Mouse (Mus musculus) kidney, postnatal 25 days (tissue): ENCODE results near the gene Slc13a2.

Experiments used
- DNase-seq, 2 experiments: peaks; one replicate each; pipeline ENCODE4 v3.0.0; 2021; ENCODE audit warnings: mixed read lengths in 2 of 2

The Slc13a2 gene

DNA sequence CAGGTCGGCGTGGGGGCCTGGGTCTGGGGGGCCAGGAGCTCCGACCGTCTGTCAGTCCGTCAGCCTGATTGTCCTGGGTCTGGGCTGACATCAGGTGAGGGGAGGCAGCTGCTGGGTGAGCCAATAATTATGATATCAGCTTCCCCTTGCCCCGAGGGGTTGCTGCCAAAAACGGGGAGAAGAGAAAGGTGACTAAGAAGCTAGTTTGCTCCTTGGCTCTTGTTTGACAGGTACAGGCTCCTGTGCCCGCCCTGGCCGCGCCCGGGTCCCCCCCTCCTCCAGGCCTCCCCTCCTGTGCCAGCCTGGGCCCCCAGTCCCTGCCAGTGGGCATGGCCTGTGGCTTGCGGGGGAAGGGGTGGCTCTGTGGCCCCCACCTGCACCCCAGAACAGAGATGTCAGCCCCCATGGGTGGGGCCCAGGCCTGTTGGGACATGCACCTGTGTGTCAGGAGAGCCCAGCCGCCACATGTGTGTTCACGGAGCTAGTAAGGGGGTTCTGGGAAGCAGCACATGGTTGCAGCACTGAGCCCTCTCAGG, 35.4 kb downstream of the Slc13a2 start, which contains the start of gene Foxn1:
Gene Foxn1 (minus strand): TSS at position 51 of the 536 bp plus-strand sequence.
- no peak for DNase-seq

DNA sequence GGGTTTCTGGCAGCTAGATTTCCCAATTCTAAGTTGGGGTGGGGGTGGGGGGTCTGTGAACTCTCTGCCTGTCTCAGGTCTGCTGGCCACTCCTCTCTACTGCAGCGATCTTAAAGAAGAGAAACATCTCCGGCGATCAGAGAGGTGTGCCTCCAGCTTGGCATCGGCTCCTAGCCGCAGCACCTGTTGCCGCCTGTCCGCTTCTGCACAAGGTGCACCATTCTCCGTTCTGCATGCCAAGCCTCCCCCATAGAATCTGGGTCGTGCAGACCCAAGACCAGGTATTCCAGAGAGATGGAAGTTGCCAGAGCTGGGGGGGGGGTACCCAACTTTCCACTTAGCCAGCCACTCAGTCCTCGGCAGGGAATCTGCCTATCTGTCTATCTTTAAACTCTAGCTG, 36.2 kb downstream of the Slc13a2 start:
- no peak for DNase-seq

DNA sequence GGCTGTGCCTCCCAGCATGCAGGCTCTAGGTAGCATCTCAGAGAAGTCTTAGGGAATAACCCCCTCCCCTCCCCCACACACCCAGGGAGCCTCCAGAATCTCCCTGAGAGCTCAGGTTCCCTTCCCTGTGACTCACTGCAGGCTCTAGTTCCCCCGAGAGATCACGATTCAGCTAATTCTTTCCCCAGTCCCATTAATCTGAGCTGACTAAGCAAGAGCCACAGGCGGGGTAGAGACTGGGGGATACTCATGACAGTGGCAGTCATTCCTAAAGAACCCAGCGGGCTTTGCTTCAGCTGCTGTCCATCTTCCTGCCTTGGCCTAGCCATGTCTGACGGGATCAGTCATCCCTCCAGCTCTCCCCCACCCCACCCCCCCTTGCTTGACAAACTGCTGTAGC, 39.3 kb downstream of the Slc13a2 start:
- no peak for DNase-seq

DNA sequence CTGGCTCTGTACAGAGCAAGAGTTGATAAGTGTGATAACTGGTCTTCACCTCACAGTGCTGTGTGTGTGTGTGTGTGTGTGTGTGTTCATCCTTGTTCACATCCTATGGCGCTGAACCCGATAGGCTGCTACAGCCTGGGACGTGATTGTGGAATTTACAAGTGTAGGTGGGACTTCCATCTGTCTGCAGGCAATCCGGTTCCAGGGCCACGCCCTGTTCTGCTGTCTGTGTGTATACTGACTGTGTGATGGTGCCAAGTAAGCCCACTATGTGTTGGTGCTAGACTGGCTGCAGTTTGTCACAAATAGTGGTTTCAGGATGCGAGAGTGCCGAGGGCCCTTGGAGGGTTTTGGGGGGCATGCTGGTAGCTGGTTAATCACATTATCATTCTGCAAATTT, 39.7 kb downstream of the Slc13a2 start:
- DNase-seq, result no peak

DNA sequence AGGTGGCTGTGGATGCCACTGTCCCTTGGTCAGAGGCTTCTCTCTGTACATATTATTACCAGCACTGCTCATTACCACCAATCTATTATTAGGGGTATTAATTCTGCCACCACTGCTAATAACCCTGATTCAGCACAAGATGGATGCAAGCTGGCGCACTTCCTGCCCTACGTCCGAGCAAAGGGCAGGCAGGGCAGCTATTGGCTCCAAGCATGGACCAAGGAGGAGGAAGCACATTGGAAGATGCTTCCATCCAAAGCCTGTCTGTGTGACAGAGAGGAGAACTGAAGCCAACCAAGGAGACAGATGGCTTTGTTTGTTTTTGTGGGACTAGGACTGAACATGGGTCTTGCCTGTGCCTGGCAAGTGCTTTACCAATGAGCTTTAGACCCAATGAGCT, 41.0 kb downstream of the Slc13a2 start:
- DNase-seq, result no peak

DNA sequence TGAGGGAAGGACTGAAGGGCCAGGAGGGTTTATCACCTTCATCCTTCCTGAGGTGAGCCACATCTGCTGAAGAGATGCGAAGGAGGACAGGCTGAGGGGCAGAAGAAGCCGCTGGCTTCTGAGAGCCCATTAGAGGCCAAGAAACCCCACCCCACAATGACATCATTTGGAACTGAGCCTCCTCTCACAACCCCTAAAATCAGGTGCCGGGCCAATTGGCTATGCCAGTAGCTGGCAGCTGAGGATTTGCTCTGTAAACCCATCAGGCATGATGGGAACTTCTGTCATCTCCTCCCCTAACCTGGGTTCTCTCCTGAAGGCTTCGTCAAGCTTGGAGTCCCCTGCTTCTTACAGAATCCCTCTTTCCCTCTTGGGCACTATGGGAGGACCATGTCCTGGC, 41.7 kb downstream of the Slc13a2 start:
- no peak for DNase-seq

DNA sequence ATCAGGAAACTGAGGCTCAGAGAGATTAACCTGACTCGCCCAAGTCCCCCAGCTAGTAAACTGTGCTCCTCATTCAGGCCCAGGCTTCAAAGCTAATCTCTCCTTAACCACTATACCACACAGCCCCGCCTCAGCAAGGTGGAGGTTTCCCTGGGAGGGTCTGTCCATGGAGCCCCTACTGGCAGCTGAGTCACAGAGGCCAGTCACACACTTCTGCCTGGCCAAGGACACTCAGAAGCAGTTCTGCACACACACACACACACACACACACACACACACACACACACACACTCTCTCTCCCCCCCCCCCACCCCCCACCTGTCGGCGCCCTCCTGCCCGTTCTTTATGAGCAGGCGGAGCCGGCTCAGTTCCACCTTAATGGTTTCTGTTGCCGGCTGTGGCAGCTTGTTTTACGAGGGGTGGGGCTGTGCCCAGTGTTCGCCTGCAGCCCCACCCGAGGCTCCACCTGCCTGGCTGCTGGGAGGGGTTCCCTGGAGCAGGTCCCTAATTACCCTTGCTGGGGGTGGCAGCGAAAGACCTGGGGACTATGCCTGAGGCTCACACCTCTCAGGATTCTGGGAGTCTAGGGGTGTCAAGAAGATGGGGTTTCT, 44.4 kb downstream of the Slc13a2 start:
- peak in 1 of 2 experiments; percentile 76 for DNase-seq

DNA sequence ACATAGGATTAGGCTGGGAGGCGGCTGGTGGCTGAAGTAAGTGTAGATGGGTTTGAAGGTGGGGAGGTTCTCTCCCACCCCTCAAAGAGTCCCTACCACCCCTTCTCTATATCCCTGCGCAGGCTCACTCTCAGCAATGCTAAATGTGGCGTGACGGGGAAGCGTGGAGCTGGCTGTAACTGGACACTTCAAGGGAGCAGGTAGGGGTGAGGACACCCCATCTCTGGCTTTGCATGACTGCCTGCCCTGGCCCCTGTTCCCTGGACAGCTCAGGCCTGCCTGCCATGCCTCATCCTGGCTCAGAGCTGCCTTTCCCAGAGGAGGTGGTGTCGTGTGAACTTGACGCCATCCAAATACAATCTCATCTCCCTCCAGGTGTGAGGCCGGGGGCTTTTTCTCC, 47.9 kb downstream of the Slc13a2 start:
- peak in 1 of 2 experiments; percentile 62 for DNase-seq

DNA sequence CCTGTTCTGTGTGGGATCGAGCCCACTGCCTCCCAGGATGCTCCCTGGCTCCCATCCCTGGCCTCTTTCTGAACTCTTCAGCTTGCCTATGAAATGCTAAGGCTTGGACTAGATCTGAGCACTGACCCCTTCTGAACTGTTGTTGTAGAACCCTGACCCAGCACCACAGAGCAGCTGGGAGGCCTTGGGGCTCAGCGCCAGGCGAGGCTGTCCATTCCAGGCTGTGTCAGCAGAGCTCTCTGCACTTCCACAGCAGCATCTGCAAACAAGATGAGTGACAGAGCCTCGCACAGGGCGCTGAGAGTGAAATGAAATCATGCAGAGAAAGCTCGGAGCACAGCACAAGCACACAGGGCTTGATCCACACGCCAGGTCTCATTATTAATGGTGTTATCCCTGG, 49.4 kb downstream of the Slc13a2 start:
- peak; percentile 59 to 78 for DNase-seq

DNA sequence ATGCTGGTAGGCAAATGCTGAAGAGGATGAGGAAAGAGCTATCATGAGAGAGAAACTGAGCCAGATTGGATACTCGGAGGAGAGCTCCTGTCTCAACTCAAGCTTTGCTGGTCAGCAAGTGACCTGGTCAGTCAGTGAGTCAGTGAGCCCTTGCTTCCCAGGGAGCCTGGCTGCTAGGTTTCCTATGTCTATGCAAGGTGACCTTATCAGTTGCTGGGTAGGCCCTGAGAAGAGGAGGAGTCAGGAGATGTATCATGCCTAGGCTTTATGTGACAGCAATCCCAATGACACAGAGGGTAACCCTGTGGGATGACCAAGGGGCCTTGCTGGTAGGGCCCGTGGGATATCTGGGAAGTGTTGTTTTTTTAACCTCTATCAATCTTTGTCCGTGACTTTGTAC, 49.9 kb downstream of the Slc13a2 start:
- no peak for DNase-seq

DNA sequence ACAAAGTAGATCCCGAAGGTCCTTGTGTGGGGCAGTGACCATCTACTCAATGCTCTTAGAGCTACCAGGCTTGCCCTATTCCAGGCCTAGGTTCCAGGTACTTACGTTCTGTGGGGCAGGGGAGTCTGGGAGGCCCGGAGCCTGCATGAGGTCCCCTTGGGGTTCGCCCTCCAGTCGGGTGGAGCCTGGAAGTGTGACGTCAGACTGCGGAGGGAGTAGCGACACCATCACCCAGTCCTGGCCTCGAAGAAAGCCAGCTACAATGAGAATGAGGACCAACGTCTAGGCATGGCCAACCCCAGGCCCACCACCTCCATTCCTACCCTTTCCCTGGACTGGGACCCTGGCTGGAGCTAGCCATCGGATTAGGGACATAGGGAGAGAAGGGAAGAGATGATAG, 50.3 kb downstream of the Slc13a2 start:
- DNase-seq, result no peak

DNA sequence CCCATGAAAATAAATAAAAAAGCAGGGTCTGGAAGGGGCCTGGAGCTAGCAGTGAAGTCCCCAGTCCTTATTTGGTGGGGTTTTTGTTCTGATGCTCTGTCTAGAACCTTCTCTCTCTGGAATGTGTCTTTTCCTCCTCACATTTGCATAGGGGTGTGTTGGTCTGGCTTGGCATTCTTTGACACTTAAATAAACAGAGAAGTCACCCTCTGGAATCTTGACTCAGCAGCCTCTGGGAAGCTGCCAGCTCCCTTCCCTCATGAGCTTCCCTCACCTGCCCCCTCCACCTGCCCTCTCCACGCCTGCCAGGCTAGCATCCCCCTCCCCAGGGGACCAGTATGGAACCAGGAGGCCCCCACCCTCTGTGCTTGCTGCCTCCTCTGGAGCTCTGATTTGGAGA, 51.6 kb downstream of the Slc13a2 start:
- peak in 1 of 2 experiments; percentile 50 for DNase-seq

DNA sequence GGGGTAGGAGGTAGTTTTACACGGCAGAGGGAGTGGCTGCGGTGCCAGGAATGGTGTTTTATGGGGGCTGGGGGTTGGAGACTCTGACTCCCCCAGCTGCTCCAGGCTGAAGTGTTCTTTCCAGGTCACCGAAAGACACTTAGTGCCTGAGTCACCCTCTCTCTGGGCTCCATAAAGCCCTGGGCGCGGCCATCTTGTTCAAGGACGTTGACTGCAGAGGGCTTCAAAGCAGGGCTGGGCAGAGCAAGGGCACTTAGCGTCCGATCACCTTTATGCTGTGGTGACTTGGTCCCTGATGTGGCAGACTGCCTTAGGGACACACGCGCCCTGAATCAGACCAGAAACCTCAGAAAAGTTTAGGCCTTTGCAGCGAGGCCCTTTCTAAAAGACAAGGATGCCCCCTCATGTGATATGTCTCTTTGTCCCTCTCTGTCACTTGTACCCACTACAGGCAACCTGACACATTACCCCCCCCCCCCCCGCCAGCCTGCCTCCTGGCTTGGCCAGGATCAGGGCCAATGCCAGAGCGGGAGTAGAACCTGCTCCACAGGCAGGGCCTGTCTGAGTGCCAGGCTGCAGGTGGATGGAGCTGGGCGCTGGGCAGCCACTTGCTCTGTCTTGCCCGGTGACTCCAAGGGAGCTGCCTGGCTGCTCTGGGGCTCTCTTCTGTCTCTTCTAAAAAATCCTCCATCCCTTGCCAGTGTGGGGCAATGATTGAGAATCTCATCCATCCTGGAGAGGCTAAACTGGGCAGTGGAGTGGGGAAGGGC, 54.4 kb downstream of the Slc13a2 start:
- DNase-seq, result no peak

DNA sequence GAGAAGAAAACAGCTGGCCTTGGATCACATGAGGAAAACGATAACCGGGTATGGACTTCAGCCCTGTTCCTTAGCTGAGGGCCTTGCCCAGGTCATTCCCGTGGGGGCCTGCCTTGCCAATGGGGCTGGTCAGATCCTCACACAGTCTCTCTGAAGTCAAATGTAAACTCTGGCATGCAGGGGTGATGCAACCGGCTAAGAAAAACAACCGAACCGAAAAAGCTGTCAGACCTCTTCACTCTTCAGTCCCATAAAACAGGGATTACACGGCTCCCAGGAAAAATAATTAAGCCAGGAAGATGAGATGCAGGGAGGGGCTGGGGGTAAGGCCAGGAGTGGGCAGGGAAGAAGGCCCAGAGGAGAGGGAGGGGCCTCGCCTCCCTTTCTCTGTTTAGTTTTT, 57.9 kb downstream of the Slc13a2 start:
- DNase-seq, result peak; percentile 37 to 80

DNA sequence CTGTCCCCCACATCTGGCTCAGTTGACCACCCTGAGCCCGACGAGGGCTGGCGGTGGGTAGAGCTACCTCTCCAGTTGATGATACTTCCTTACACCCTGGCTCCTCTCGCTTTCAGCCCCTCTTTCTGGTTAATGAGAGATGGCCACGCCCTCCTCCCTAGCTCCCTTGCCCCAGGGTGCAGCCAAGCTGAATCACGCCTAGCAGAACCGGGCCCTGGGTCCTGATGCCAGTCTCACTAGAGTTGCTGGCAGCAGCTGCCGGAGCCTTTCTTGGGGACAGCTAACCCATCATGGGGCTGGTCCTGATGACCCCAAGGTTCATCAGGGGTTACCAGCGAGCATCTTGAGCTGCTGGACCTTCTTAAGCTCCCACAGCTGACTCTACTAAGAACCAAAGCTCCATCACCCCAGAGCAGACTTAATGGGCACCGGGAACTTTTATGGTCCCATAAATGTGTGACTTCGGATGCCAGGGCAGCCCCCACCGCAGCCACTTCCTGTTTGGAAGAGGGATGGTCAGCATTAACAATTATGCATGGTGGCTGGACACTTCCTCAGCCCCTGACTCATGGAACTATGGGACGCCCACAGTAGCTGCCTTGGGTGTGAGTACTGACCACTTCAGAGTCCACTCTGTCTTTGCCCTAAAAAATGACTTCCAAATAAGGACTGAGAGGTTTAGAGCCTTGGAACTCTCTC, 58.6 kb downstream of the Slc13a2 start:
- DNase-seq, result peak; percentile 58 to 79

DNA sequence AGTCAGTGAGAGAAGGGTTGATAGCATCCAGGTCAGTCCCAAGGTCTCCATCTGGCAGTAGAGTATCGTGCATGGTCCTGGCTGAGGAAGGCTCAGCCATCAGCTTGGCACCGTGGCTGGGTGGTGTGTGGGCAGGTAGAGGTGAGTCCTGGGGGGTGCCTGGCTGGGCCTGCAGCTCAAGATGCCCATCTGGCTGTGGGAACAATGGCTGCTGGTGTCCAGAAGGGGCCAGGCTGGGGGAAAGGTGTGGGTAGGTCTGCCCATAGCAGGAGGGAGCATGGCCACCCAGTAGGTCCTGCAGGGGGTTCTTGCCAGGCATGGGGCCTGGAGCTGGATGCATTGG, 61.3 kb downstream of the Slc13a2 start:
- DNase-seq, result no peak

DNA sequence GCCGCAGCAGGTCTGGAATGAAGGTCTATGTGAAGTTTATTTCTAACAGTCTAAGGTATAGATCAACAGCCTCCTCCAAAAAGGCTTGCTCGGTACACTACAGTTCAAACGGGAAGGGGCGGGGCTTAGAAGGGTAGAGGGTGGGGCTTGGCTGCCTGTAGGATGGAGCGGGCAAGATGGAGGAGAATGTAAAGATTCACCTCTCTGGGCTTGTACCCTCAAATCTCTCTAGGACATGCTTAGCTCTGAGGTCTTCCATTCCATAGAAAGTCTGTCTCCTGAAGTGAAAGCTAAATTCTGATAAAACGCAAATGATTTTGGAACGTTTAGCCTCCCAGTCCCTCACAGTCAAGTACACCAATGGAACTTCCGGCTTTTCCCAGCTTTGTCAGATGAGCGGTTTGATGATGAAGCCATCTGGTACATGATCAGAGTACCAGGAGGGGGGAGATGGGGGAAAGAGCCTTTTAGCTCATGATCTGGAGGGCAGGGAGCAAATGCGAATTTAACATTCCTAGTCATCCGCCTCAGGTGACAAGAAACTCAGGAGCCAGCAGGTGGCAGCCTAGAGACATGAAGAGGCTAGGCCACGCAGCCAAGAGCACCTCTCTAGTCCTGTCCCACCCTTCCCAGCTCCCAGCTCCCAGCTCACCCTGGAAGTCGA, 61.8 kb downstream of the Slc13a2 start:
- DNase-seq, result peak; percentile 87 to 93

DNA sequence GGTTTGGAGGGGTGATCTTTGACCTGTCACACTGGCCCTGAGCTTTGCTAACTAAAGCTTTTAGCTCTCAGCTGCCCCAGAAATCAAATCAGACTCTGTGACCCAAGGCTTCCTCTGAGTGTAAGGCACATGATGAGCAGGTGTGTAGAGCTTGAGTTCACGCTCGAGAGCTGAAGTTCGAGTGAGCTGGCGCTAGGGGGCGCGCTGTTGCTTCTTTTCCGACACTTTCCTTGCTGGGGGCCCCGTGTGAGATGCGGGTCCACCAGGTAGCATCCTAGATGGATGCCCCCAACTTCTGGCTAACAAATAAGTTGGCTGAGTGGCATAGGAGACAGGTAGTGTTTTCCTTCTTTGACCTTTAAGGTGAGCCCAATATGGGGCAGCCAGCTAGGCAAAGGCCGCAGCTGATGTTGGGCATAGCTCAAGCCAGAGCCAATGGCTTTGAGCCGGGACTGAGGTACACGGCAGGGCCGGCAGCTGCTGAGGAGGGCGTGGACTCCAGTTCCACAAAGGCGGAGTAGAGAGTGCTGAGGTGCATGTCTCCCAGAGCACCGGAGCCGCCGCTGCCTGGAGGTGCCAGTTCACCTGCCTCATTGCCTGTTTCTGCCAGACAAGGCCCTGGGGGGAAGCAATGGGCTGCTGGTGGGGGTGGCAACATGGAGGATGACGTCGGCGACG, 63.5 kb downstream of the Slc13a2 start:
- DNase-seq, result peak in 1 of 2 experiments; percentile 59

DNA sequence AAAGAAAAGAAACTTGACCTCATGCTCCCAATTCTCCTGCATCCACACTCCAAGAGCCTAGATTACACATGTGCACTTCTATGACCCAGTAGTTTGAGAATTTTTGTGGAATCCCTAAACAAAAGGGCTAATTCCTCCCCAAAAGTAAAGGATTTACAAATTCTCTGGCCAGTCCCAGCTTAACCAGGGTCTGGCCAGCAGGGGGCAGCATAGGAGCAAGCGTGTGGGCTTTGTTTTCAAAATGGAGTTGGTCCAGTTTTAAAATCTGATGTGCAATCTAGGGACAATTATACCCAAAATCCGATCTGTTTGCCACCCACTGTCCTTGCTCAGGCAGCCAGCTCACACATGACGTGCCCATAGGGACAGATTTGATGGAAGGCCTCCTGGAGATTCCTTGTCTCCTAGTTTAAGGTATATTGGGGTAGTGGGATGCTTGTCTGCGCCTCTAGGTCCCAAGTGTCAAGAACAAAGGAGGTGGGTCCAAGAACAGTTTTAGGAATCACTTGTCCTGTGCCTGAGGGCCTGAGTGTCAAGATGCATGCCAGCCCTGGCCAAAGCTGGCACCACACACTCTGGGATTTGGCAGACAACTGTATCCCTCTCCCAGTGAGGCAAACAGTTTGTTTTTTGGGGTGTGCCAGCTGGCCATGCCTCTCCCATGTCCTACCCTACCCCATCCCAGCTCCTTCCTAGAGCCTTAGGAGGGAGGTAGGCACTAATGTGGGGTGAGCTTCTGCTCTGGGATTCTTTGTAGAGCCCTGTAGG, 66.4 kb downstream of the Slc13a2 start:
- DNase-seq, result peak; percentile 72 to 84

DNA sequence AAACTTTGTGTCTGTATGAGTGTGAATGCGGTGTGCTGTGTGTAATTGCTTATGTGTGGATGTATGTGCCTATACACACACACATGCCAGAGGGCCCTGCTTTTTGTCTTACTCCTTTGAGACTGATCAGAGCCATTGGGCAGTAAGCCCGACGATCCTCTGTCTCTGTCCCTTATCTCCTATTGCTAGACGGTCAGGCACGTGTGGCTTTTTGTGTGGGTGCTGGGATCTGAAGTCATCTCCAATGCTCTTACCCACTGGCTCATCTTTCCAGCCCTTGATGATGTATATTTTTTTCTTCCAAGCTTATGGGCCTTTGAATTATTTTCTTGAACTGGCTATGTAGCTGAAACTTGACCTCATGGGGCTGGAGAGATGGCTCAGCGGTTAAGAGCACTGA, 67.1 kb downstream of the Slc13a2 start:
- DNase-seq, result no peak

DNA sequence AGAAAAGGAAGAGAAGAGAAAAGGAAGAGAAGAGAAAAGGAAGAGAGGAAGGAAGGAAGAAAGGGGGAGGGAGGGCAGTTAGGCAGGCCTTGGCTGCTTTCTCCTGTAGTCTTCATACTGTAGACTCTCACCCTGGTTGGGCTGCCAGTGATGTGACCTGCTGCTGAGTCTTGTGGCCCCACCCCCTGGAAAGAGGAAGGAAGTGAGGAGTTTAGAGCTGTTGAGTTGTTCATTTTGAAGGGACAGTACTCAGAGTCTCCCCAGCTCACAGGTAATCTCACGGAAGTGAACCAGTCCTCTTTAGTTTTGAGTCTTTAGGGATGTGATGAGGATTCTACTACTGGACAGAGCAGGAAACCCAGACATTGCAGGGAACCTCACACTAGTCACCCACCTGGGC, 68.9 kb downstream of the Slc13a2 start:
- DNase-seq, result peak in 1 of 2 experiments; percentile 25
